Mouse (Mus musculus): ENCODE measurements around the gene Lrcol1.
A peak's percentile ranks its signal among the peaks of the same experiment; 100 is the strongest.

Lrcol1 gene

GRCm38 (mm10) chr5:110386371-110387330 is 42.1 kb downstream of the Lrcol1 start:
- DNase-seq (ENCODE audit: low spot score in 2 of 2): peak; percentile 15 to 61

DNA sequence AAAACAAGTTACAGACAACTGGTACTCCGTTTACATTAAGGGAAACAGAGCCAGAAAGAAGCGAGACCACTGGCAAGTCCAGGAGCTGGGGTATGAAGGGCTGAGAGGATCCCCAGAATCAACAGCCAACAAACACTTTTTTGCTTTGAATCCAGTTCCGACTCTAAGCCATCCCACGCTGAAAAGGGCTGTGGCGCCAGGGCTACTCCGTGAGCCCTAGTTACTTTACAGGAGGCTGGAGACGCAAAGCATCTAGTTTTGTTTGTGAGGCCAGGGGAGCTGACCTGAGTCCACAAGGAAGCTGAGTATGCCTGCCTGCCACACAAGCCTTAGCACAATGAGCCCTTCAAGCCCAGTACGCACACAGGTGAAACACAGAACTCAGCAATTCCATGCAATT is 42.8 kb downstream of the Lrcol1 start:
- no peak for DNase-seq (ENCODE audit: low spot score in 2 of 2)

- DNase-seq (ENCODE audit: low spot score in 2 of 2): no peak
Measured at GRCm38 (mm10) chr5:110390631-110391030, 46.1 kb downstream of the Lrcol1 start.

DNA sequence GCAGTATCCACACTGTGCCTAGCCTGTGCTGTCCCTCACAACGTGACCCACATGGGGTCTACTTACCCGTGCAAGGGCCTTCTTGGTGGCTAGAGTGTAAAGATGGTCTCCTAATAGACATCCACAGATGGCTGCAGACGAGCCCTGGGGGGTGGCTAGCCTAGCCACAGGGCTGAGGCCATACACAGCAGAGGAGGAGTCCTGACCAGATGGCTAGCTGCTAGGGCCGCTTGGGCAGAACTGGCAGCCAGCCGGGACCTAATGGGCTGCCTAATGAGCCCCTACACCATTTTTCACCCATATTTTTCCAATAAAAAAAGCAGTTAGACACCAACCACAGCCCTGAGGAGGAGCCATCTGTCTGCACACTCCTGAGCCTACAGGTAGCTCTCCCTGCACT is 48.2 kb downstream of the Lrcol1 start:
- DNase-seq (ENCODE audit: low spot score in 2 of 2): no peak

DNA sequence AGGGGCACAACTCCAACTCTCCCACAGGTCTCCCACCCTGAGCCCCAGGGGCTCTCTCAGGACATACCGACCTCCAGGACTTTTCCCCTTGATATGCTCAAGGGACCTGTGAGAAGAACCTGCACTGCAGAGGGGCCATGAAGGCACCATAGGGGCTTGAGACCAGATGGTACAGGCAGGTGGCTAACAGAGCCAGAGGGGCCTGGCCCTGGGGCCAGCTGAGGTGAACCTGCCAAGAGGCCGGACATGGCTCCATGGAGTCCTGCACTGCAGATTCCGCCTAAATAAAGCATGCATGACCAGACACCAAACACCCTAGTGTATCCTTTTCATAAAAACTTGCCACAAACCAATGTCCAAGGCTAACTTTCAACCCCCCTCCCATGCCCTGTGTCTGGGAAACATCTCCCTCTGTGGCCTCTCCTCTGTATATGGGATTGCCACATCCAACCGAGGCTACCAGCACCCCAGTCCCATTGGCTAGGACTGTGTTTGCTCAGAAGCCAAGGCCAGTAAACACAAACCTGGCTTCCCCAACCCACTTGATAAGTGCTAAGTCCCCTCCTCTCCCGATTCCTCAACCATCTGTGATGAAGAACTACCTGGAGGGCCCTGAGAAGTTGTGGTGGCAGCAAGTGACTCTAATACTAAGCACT is 50.6 kb downstream of the Lrcol1 start:
- DNase-seq (ENCODE audit: low spot score in 2 of 2): no peak

DNA sequence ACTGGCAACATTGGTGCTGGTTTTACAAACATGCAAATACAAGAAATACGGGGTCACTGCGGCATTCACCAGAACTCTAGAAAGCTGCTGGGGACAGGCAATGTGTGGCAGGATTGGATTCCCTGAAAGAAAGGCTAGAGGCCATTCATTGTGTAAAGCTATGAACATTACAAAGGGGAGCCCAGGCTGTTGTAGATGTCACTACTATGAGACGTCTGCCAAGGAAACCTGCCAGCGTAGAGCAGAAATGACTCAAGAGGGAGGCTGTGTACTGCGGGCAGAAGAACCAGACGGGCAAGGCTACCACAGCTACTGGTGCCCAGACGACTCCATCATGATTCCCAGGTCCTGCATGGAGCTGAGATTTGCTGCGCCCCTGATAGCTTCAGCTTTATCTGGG is 56.6 kb downstream of the Lrcol1 start:
- DNase-seq (ENCODE audit: low spot score in 2 of 2): no peak

DNA sequence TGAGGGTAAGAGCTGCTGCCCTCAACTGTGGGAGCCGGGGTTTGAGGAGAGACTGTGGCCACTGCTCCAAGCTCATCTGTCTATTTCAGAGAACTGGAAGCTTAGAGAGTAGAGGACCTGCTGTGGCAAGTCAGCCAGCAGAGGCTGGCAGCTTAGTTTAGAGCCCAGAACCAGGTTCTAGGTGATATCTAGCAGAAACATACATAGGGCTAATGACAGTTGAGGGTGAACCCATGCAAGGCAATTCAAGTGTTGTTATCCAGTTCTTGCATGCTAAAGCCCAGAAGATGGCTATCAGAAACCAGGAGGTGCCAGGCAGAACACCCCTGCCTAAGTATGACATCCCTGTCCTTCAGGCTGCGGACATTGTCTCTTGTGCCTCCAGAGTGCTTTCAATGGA is 58.0 kb downstream of the Lrcol1 start:
- DNase-seq (ENCODE audit: low spot score in 2 of 2): no peak

GRCm38 (mm10) chr5:110403931-110404330 is 59.4 kb downstream of the Lrcol1 start:
- no peak for DNase-seq (ENCODE audit: low spot score in 2 of 2)

Data from spleen, postnatal 10 days (tissue).